Mouse (Mus musculus) heart, postnatal 0 days (tissue): Measurements from ENCODE around the gene AC129217.1. TPM values are rescaled to one million over a fixed set of nuclear protein-coding genes. Genes with fewer than 3 reads are reported as not detected.

Experiments used
- ATAC-seq: fragments of 200-750 bp; cut with Nextera tagmentation; 2 replicates; pipeline ENCODE4 v1.8.0; 2017; ENCODE audit warnings: low read depth, moderate number of reproducible peaks, moderate library complexity; ENCODE audit not compliant: insufficient read depth
- DNase-seq: peaks from one replicate; pipeline ENCODE4 v3.0.0-alpha.2; 2016; ENCODE audit warnings: low spot score
- H3K27ac ChIP-seq: fragments of 300-500 bp; sonication (generic); 2 replicates; pipeline ENCODE4 v1.5.1; 2014; ENCODE audit warnings: low read depth, mild to moderate bottlenecking
- H3K27me3 ChIP-seq: fragments of 300-500 bp; sonication (generic); 2 replicates; pipeline ENCODE4 v1.6.1; 2014; ENCODE audit warnings: low read length, mixed read lengths; ENCODE audit not compliant: control insufficient read depth, insufficient read depth
- H3K36me3 ChIP-seq: fragments of 300-500 bp; sonication (generic); replicated peaks from 2 replicates; pipeline ENCODE4 v1.6.1; 2014; ENCODE audit warnings: low read length, mixed read lengths; ENCODE audit not compliant: control insufficient read depth, insufficient read depth
- H3K4me1 ChIP-seq: fragments of 300-500 bp; sonication (generic); 2 replicates; pipeline ENCODE4 v1.6.1; 2014; ENCODE audit warnings: antibody characterized with exemption; ENCODE audit not compliant: control insufficient read depth, insufficient read depth
- H3K4me2 ChIP-seq: fragments of 300-500 bp; sonication (generic); 2 replicates; pipeline ENCODE4 v1.6.1; 2014; ENCODE audit warnings: low read depth, mild to moderate bottlenecking, low read length, moderate library complexity
- H3K4me3 ChIP-seq: fragments of 300-500 bp; sonication (generic); 2 replicates; pipeline ENCODE4 v1.5.1; 2014; ENCODE audit warnings: low read depth, low read length
- H3K9ac ChIP-seq: fragments of 300-500 bp; sonication (generic); replicated peaks from 2 replicates; pipeline ENCODE4 v1.6.1; 2014; ENCODE audit warnings: low read depth, low read length, mixed read lengths
- H3K9me3 ChIP-seq: fragments of 300-500 bp; sonication (generic); replicated peaks from 2 replicates; pipeline ENCODE4 v1.6.1; 2016; ENCODE audit warnings: low read length; ENCODE audit not compliant: control insufficient read depth
- CTCF ChIP-seq: IDR thresholded peaks from 2 replicates; pipeline ENCODE4 v1.5.1; 2016; ENCODE audit warnings: antibody characterized with exemption, control low read depth, low read depth
- EP300 ChIP-seq: IDR thresholded peaks from 2 replicates; pipeline ENCODE4 v1.6.1; 2016; ENCODE audit warnings: antibody characterized with exemption, low read depth
- WGBS: fragments of 180-500 bp; shearing (Covaris S2); extraction: QIAGEN DNeasy Blood & Tissue Kit; methylation state at CpG from one replicate; pipeline ENCODE4 v1.1.7; 2014; 5-methylcytosine and 5-hydroxymethylcytosine counted together
- polyA plus RNA-seq: library from polyadenylated mRNA; unstranded; fragments of >200 nt; fragmentation: Nextera tagmentation; extraction: Ambion mirVana; gene quantifications from 2 replicates; pipeline ENCODE4 v1.2.1, GENCODE M21; 2015
- total RNA-seq: library from RNA; depleted of rRNA; stranded (reverse); fragments of >200 nt; gene quantifications from 2 replicates; pipeline ENCODE4 v1.2.3, GENCODE M21; 2014; ENCODE audit warnings: low replicate concordance; rRNA removed

AC129217.1 gene
- 7.0 TPM in 1 of 2 replicates, not detected in the other for total RNA-seq
- not detected in 2 replicates for polyA plus RNA-seq

GRCm38 (mm10) chr19:8829660-8830059 is at the start of gene AC129217.1:
Gene AC129217.1, plus strand, starts transcription at chr19:8829773.
- TF ChIP-seq CTCF, result no peak
- TF ChIP-seq EP300, result no peak
- H3K9me3 ChIP-seq, result no peaks in the 10 kb centered on the region
- H3K36me3 ChIP-seq, result peaks cover 98% of the 10 kb centered on the region
- DNase-seq (no peak), ATAC-seq (no peak)
- WGBS, result 83% methylated on average over 8 of the region's 8 CpGs
- H3K27me3 ChIP-seq, result no peaks in the 10 kb centered on the region
- no peak within 1 kb of the TSS for H3K27ac ChIP-seq
- H3K9ac ChIP-seq, result no peak within 1 kb of the TSS
- no peak within 1 kb of the TSS for H3K4me3 ChIP-seq
- no peak within 1 kb of the TSS for H3K4me2 ChIP-seq
- no peaks in the 10 kb centered on the region for H3K4me1 ChIP-seq

- no peak for TF ChIP-seq EP300
- peak; percentile 36 for TF ChIP-seq CTCF
- peak within 1 kb of the TSS; percentile 85 for H3K4me3 ChIP-seq
- 1% methylated on average over 32 of the region's 32 CpGs for WGBS
- H3K36me3 ChIP-seq, result peaks cover 26% of the 10 kb centered on the region
- H3K9me3 ChIP-seq, result no peaks in the 10 kb centered on the region
- no peaks in the 10 kb centered on the region; the same call in 1 of the 2 replicates for H3K4me1 ChIP-seq
- DNase-seq, result peak; percentile 95
- no peaks in the 10 kb centered on the region for H3K27me3 ChIP-seq
- H3K4me2 ChIP-seq, result peak within 1 kb of the TSS; percentile 86
- ATAC-seq, result peak; percentile 99
- H3K9ac ChIP-seq, result peak within 1 kb of the TSS; percentile 67
- H3K27ac ChIP-seq, result peak within 1 kb of the TSS; percentile 68
Measured at GRCm38 (mm10) chr19:8786008-8786781, 43.4 kb upstream of the AC129217.1 start, which contains the start of gene Taf6l. Gene Taf6l, minus strand, starts transcription at chr19:8786417.

GRCm38 (mm10) chr19:8788521-8788920 is 41.1 kb upstream of the AC129217.1 start:
- WGBS, result 47% methylated on average over 3 of the region's 3 CpGs
- DNase-seq, result no peak
- TF ChIP-seq CTCF, result no peak
- TF ChIP-seq EP300, result no peak
- H3K27ac ChIP-seq, result no peak overlapping the region
- H3K27me3 ChIP-seq, result no peaks in the 10 kb centered on the region
- H3K9me3 ChIP-seq, result no peaks in the 10 kb centered on the region
- H3K9ac ChIP-seq, result no peak overlapping the region
- no peak overlapping the region for H3K4me3 ChIP-seq
- no peak overlapping the region for H3K4me2 ChIP-seq
- no peaks in the 10 kb centered on the region; the same call in 1 of the 2 replicates for H3K4me1 ChIP-seq
- H3K36me3 ChIP-seq, result peaks cover 17% of the 10 kb centered on the region
- no peak for ATAC-seq

- no peak for ATAC-seq
- Histone ChIP-seq H3K27me3 (no peaks in the 10 kb centered on the region), H3K9me3 (no peaks in the 10 kb centered on the region), H3K9ac (no peak overlapping the region), H3K27ac (no peak overlapping the region), H3K4me3 (no peak overlapping the region), H3K36me3 (peaks cover 19% of the 10 kb centered on the region), H3K4me1 (no peaks in the 10 kb centered on the region; the same call in 1 of the 2 replicates), H3K4me2 (no peak overlapping the region)
- TF ChIP-seq CTCF, result no peak
- no peak for TF ChIP-seq EP300
- 52% methylated on average over 1 of the region's 1 CpGs for WGBS
- no peak for DNase-seq
Measured at GRCm38 (mm10) chr19:8789171-8789570, 40.4 kb upstream of the AC129217.1 start.

- H3K27me3 ChIP-seq, result no peaks in the 10 kb centered on the region
- no peak overlapping the region for H3K4me3 ChIP-seq
- no peaks in the 10 kb centered on the region; the same call in 1 of the 2 replicates for H3K4me1 ChIP-seq
- no peak for ATAC-seq
- peaks cover 29% of the 10 kb centered on the region for H3K36me3 ChIP-seq
- H3K27ac ChIP-seq, result no peak overlapping the region
- no peak overlapping the region for H3K9ac ChIP-seq
- H3K4me2 ChIP-seq, result no peak overlapping the region
- WGBS, result 74% methylated on average over 7 of the region's 7 CpGs
- no peaks in the 10 kb centered on the region for H3K9me3 ChIP-seq
- TF ChIP-seq CTCF (no peak), EP300 (no peak)
- DNase-seq, result no peak
Measured at GRCm38 (mm10) chr19:8790171-8790570, 39.4 kb upstream of the AC129217.1 start.
